Mouse (Mus musculus): ENCODE measurements around the gene C2cd5. TPM values are rescaled to one million over a fixed set of nuclear protein-coding genes. Genes with fewer than 3 reads are reported as not detected.
"Not testable (repeated sequence)": the region's sequence is repeated elsewhere in the genome, so short reads cannot be mapped to it uniquely, and the experiment has no call there.

Gene C2cd5
- polyA plus RNA-seq, 1 experiment from 2014 or later = 46.0 TPM

DNA sequence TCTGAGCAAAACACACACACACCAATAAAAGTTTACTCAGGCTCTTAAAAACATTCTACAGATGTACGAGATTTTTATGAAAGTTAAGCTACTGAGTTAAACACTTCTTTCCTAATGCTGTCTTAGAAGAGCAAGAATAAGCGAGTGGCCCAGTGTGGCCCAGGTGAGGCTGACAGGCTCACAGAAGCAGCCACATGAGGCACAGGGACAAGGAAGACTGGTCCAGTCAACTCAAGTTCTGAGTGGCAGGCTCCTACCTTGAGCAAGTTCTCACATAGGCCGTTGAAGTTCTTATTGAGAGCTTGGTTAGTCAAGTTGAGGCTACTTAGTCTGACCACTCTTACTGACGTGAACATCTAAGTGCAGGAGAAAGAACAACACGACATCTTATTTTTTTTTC is 69.4 kb downstream of the C2cd5 start:
- Histone ChIP-seq H3K36me3 (replicated peaks) (peaks cover 68% of the 10 kb centered on the region), H3K27ac (no peak overlapping the region), H3K9me3 (no peaks in the 10 kb centered on the region), H3K4me1 (no peaks in the 10 kb centered on the region), H3K9ac (no peak overlapping the region), H3K4me2 (no peak overlapping the region), H3K27me3 (no peaks in the 10 kb centered on the region), H3K4me3 (replicated peaks) (no peak overlapping the region)
- no peak for ATAC-seq (ENCODE audit: low FRiP score)
- WGBS = 94% methylated on average over 5 of the region's 5 CpGs

DNA sequence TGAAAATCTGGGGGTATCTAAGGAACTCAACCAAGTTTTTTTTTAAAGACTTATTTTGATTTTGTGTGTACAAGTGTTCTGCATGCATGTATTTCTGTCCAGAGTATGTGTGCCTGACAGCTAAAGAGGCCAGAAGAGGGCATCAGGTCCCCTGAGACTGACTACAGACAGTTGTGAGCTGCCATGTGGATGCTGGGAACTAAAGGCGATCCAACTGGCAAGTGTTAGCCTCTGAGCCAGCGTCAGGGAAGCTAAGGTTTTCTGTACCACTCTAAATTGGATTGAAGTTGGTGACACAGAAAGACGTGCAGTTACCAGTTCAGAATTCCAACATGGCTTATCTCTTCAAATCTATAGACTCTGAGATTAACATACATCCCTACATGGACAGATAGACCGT is 72.0 kb downstream of the C2cd5 start:
- Histone ChIP-seq H3K4me1 (no peaks in the 10 kb centered on the region), H3K4me3 (replicated peaks) (no peak overlapping the region), H3K36me3 (replicated peaks) (peaks cover 54% of the 10 kb centered on the region), H3K27ac (no peak overlapping the region), H3K27me3 (no peaks in the 10 kb centered on the region), H3K4me2 (no peak overlapping the region), H3K9ac (no peak overlapping the region), H3K9me3 (no peaks in the 10 kb centered on the region)
- 92% methylated on average over 4 of the region's 4 CpGs for WGBS
- ATAC-seq (ENCODE audit: low FRiP score) = no peak

GRCm38 (mm10) chr6:143027402-143027801 is 72.5 kb downstream of the C2cd5 start:
- Histone ChIP-seq H3K36me3 (replicated peaks) (peaks cover 49% of the 10 kb centered on the region), H3K9ac (no peak overlapping the region), H3K27me3 (no peaks in the 10 kb centered on the region), H3K4me3 (replicated peaks) (no peak overlapping the region), H3K27ac (no peak overlapping the region), H3K4me1 (no peaks in the 10 kb centered on the region), H3K9me3 (no peaks in the 10 kb centered on the region), H3K4me2 (no peak overlapping the region)
- WGBS = 87% methylated on average over 10 of the region's 10 CpGs
- no peak for ATAC-seq (ENCODE audit: low FRiP score)

- Histone ChIP-seq H3K4me1 (no peaks in the 10 kb centered on the region), H3K36me3 (replicated peaks) (peaks cover 18% of the 10 kb centered on the region), H3K9me3 (no peaks in the 10 kb centered on the region), H3K27ac (no peak overlapping the region), H3K27me3 (no peaks in the 10 kb centered on the region), H3K4me3 (replicated peaks) (no peak overlapping the region), H3K9ac (no peak overlapping the region), H3K4me2 (no peak overlapping the region)
- 93% methylated on average over 6 of the region's 6 CpGs for WGBS
- ATAC-seq (ENCODE audit: low FRiP score) = no peak
These were observed 76.2 kb downstream of the C2cd5 start for GRCm38 (mm10) chr6:143023691-143024090.

DNA sequence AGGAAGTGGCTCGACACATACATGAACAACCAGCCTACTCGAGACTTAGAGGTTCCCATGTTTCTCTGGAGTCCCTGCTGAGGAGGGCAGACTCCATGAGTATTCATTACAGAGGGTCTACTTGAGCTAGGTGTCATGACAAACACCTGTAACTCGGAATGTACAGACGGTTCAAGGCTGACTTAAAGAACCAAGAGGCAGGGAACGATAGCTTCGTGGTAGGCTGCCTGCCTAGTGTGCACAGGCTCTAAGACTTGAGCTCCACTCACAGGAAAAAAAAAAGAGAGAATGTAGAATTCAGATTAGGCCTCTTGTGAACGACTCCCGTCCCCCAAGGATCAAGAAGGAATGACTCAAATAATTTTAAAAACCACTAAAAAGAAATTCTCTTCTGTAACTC is 78.2 kb downstream of the C2cd5 start:
- Histone ChIP-seq H3K27me3 (no peaks in the 10 kb centered on the region), H3K4me1 (no peaks in the 10 kb centered on the region), H3K4me3 (replicated peaks) (no peak overlapping the region), H3K9ac (no peak overlapping the region), H3K9me3 (no peaks in the 10 kb centered on the region), H3K36me3 (replicated peaks) (peaks cover 21% of the 10 kb centered on the region), H3K27ac (no peak overlapping the region), H3K4me2 (no peak overlapping the region)
- ATAC-seq (ENCODE audit: low FRiP score) = no peak
- WGBS = 93% methylated on average over 8 of the region's 8 CpGs

GRCm38 (mm10) chr6:143020647-143021046 is 79.3 kb downstream of the C2cd5 start:
- no peak overlapping the region for H3K27ac ChIP-seq
- H3K4me2 ChIP-seq = no peak overlapping the region
- H3K4me3 ChIP-seq (replicated peaks) = no peak overlapping the region
- no peaks in the 10 kb centered on the region for H3K27me3 ChIP-seq
- H3K36me3 ChIP-seq (replicated peaks) = peaks cover 27% of the 10 kb centered on the region
- H3K9ac ChIP-seq = no peak overlapping the region
- WGBS = 68% methylated on average over 5 of the region's 5 CpGs
- H3K9me3 ChIP-seq = no peaks in the 10 kb centered on the region
- no peak for ATAC-seq (ENCODE audit: low FRiP score)
- no peaks in the 10 kb centered on the region for H3K4me1 ChIP-seq

DNA sequence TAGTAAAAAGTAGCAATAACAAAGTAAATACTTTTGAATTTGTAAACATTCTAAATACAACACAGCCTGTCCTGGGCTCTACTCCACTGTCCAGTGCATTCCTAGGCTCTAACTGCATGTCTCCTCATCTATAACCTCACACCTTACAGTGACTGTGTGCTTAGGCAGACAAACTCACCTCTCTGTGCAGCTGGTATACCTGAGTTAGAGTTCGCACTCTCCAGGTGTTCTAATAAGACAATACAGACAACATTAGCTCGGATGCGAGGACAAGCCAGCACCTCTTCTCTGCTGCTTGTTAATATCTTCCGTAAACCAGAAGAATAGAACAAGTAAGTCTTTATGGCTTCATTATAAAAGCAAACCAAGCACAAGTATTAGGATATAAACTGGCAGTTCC is 79.8 kb downstream of the C2cd5 start:
- Histone ChIP-seq H3K4me1 (no peaks in the 10 kb centered on the region), H3K9me3 (no peaks in the 10 kb centered on the region), H3K4me3 (replicated peaks) (no peak overlapping the region), H3K9ac (no peak overlapping the region), H3K27me3 (no peaks in the 10 kb centered on the region), H3K36me3 (replicated peaks) (peaks cover 27% of the 10 kb centered on the region), H3K27ac (no peak overlapping the region), H3K4me2 (no peak overlapping the region)
- ATAC-seq (ENCODE audit: low FRiP score) = no peak
- WGBS = 96% methylated on average over 4 of the region's 4 CpGs

- WGBS = 94% methylated on average over 15 of the region's 15 CpGs
- H3K9ac ChIP-seq = no peak overlapping the region
- H3K36me3 ChIP-seq (replicated peaks) = peaks cover 37% of the 10 kb centered on the region
- H3K27me3 ChIP-seq = no peaks in the 10 kb centered on the region
- no peaks in the 10 kb centered on the region for H3K9me3 ChIP-seq
- H3K4me1 ChIP-seq = no peaks in the 10 kb centered on the region
- H3K4me2 ChIP-seq = no peak overlapping the region
- no peak overlapping the region for H3K27ac ChIP-seq
- ATAC-seq (ENCODE audit: low FRiP score) = no peak
- H3K4me3 ChIP-seq (replicated peaks) = no peak overlapping the region
These were observed 87.3 kb downstream of the C2cd5 start for GRCm38 (mm10) chr6:143012513-143013215.

DNA sequence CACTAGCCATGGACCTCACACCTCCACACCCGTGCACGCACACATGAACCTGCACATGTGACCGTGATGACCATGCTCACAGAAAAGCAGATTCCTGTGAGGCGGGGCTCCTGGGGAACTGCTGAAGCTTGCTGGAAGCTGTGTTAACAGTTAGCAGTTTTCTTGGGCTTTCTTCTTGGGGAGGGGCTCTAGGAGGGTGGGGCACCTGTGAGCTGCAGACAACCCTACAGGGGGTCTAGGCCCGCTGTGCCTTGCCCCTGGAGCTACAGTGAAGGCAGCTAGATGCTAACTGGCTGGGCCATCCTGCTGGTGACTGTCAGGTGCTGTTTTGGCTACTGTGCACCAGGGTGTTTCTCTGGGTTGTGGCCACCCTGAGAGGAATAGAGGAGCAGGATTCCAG is 91.1 kb downstream of the C2cd5 start:
- Histone ChIP-seq H3K9ac (no peak overlapping the region), H3K4me2 (no peak overlapping the region), H3K36me3 (replicated peaks) (peaks cover 24% of the 10 kb centered on the region), H3K27ac (no peak overlapping the region), H3K9me3 (no peaks in the 10 kb centered on the region), H3K4me3 (replicated peaks) (no peak overlapping the region), H3K4me1 (no peaks in the 10 kb centered on the region), H3K27me3 (no peaks in the 10 kb centered on the region)
- ATAC-seq (ENCODE audit: low FRiP score) = no peak
- whole genome bisulfite sequencing = 81% methylated on average over 5 of the region's 5 CpGs

GRCm38 (mm10) chr6:143005209-143005608 is 94.7 kb downstream of the C2cd5 start:
- 0 out of 2 replicates have a peak, but pooled peaks have one; percentile 27 for ATAC-seq (ENCODE audit: low FRiP score)
- H3K27me3 ChIP-seq; H3K36me3 ChIP-seq (replicated peaks); H3K4me3 ChIP-seq (replicated peaks); H3K4me2 ChIP-seq; H3K9ac ChIP-seq; H3K9me3 ChIP-seq; H3K27ac ChIP-seq; H3K4me1 ChIP-seq: not testable (repeated sequence)
- 94% methylated on average over 9 of the region's 9 CpGs for WGBS

DNA sequence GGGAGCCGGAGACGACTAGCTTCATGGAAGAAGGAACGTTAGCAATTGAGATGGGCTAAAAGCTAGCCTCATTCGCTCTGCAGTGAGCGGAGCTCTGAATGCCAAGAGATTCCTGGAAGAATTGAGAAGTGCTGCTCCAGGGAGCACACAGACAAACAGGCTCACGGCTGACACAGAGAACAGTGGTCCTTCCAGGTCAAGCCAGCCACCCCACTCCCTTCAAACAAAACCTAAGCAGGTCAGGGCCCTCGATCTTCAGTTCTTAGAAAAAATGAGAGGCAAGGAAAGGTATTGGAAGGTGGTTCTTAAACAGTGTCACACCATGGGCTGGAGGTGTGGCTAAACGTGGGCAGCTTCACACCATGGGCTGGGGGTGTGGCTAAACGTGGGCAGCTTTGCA is 95.1 kb downstream of the C2cd5 start:
- no peaks in the 10 kb centered on the region; the same call in 1 of the 2 replicates for H3K36me3 ChIP-seq (replicated peaks)
- ATAC-seq (ENCODE audit: low FRiP score) = no peak
- no peak overlapping the region for H3K4me3 ChIP-seq (replicated peaks)
- H3K9me3 ChIP-seq = no peaks in the 10 kb centered on the region
- no peaks in the 10 kb centered on the region for H3K4me1 ChIP-seq
- WGBS = 75% methylated on average over 9 of the region's 9 CpGs
- no peak overlapping the region for H3K27ac ChIP-seq
- no peak overlapping the region for H3K9ac ChIP-seq
- no peak overlapping the region for H3K4me2 ChIP-seq
- no peaks in the 10 kb centered on the region for H3K27me3 ChIP-seq

DNA sequence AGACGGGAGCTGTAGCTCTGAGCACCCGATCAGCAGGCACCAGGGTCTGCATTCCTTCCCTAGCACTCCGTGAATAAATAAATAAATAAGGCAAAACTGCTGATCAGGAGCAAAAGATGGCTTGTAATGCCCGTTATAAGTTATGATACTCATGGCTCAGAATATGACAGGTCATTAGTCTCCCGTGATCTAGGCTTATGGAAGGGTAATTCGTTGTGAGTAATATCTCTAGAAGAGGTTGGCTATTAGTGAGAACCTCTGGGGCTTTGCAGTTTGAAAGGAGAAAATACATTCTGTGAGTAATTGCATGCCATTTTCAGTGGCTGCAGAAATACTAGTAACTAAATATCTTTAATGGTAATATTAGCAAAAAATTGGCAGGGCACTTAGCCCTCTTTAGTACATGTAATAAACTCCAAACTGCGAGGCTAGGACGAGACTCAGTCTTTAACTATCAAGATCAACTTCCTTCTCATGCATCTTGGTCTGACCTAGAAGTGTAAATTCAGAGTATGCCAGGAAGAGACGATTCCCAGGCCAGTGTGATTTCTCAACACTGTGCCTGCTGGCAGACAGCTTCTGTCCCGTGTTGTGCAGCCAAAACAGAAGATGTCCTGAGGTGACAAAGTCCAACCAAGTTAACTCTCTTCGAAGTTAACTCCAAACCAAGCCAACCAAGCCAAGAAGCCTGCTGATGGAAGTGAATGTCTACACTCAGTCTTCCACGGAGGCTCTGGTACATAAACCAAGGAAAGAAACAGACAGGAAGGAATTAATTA is 101.5 kb downstream of the C2cd5 start:
- no peaks in the 10 kb centered on the region for H3K9me3 ChIP-seq
- no peaks in the 10 kb centered on the region for H3K27me3 ChIP-seq
- no peak for ATAC-seq (ENCODE audit: low FRiP score)
- no peak overlapping the region for H3K9ac ChIP-seq
- no peak overlapping the region for H3K4me3 ChIP-seq (replicated peaks)
- H3K36me3 ChIP-seq (replicated peaks) = no peaks in the 10 kb centered on the region
- 82% methylated on average over 12 of the region's 12 CpGs for WGBS
- no peak overlapping the region for H3K4me2 ChIP-seq
- H3K4me1 ChIP-seq = peaks cover 15% of the 10 kb centered on the region
- H3K27ac ChIP-seq = no peak overlapping the region

DNA sequence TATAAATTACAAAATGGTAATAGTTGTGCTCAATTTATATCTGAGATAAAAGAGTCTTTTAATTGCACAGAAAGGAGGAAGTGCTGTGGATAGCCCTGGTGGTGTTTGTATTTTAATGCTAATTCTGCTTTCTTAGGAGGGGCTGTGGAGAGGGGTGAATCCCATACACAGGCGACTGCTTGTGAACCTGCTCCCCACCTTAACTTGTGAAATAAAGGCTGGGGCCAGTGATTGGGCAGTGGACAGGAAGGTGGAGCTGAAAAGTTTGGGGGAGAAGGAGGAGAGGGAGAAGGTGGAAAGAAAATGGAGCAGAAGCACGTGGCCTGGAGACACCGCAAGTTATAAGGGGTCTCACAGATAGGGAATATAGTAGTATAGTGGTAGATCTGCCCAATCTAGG is 103.1 kb downstream of the C2cd5 start:
- H3K36me3 ChIP-seq (replicated peaks) = no peaks in the 10 kb centered on the region
- H3K9ac ChIP-seq = no peak overlapping the region
- WGBS = 63% methylated on average over 3 of the region's 3 CpGs
- no peak overlapping the region for H3K4me3 ChIP-seq (replicated peaks)
- H3K27me3 ChIP-seq = peaks cover 5% of the 10 kb centered on the region; the same call in 1 of the 2 replicates
- peaks cover 20% of the 10 kb centered on the region for H3K4me1 ChIP-seq
- H3K27ac ChIP-seq = no peak overlapping the region
- no peaks in the 10 kb centered on the region for H3K9me3 ChIP-seq
- no peak overlapping the region for H3K4me2 ChIP-seq
- ATAC-seq (ENCODE audit: low FRiP score) = no peak

Measured in forebrain, embryonic 12.5 days (tissue).